Mouse (Mus musculus) adrenal gland, adult 18-20 months (tissue): ENCODE data around the gene Trpv5. TPM values are rescaled to one million over a fixed set of nuclear protein-coding genes. Genes with fewer than 3 reads are reported as not detected.

Experiments used
- total RNA-seq, 2 experiments: library from RNA; stranded (reverse); gene quantifications; 1 replicate in 1 of 2; 2 replicates in 1 of 2; pipeline ENCODE4 v1.2.3; 2021

Gene Trpv5
- total RNA-seq, 2 experiments from 2014 or later = not detected

Other genes starting within 250 kb of the Trpv5 start
- gene Gm10334, start 234.6 kb downstream of the Trpv5 start, total RNA-seq = not detected
- gene Prss1, start 221.8 kb downstream of the Trpv5 start, total RNA-seq = not detected
- gene Prss2, start 159.0 kb downstream of the Trpv5 start, total RNA-seq = not detected
- 1 to 10 TPM; 4.7 to 9.1 TPM for gene Ephb6, start 75.3 kb downstream of the Trpv5 start, total RNA-seq
- gene Trpv6, start 44.4 kb downstream of the Trpv5 start, total RNA-seq = not detected
- gene Llcfc1, start 3.7 kb upstream of the Trpv5 start, total RNA-seq = not detected
- not detected for gene Kel, start 23.6 kb upstream of the Trpv5 start, total RNA-seq
- not detected for gene Olfr459, start 94.4 kb upstream of the Trpv5 start, total RNA-seq
- not detected for gene Pip, start 166.8 kb upstream of the Trpv5 start, total RNA-seq
- gene Sval2, start 172.2 kb upstream of the Trpv5 start, total RNA-seq = not detected